Mouse (Mus musculus): ENCODE results near the gene Dab2. TPM values are rescaled to one million over a fixed set of nuclear protein-coding genes. Genes with fewer than 3 reads are reported as not detected.

Gene Dab2
- polyA plus RNA-seq, 1 experiment = not detected

DNA sequence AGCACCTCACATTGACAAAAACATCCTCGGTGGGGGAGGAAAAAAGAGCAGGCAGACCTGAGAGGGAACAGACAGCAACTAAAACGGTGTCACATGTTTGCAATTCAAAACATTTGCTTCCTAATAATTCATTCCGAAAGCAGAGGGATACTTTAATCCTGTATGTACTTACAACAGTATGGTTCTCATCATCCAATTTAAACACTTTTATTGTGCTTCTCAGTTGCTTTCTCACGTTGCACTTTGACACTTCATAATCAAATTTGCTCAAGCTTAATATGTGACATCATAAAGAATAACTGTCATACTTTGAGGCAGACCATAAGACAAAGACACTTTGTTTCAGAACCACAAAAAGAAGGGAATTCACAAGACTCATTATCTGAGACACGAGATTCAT, 20.9 kb downstream of the Dab2 start:
- no peak for TF ChIP-seq TAL1 (IDR thresholded peaks at IDR 0.05; ENCODE audit: low read length)
- TF ChIP-seq GATA1 (IDR thresholded peaks at IDR 0.05; ENCODE audit: low read length) = no peak
- no peaks in the 10 kb centered on the region for H3K9me3 ChIP-seq (ENCODE audit: control insufficient read depth, low read length)
- H3K27me3 ChIP-seq (ENCODE audit: control insufficient read depth) = no peaks in the 10 kb centered on the region
- no peaks in the 10 kb centered on the region for H3K36me3 ChIP-seq (ENCODE audit: control insufficient read depth)
- H3K4me1 ChIP-seq (ENCODE audit: control insufficient read depth) = no peaks in the 10 kb centered on the region
- no peak overlapping the region for H3K4me3 ChIP-seq (replicated peaks)

DNA sequence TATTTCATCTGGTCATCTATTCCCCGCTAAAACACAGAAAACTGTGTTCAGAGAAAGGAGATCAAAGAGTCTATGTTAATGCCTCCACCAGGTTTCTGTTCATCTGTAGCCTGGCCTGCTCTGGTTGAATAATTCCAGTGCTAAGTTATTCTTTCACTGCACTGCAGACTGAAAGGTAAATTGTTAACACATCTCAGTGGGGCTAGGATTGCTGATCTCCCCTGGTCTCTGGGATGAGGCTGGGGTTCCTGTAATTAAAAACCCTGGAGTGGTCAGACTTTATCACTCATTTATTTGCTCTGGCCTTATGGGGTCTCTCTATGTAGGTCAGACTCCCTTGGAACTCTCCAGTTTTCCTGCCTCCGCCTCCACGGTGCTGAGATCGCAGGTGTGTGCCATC, 21.7 kb downstream of the Dab2 start:
- Histone ChIP-seq H3K36me3 (ENCODE audit: control insufficient read depth) (no peaks in the 10 kb centered on the region), H3K9me3 (ENCODE audit: control insufficient read depth, low read length) (no peaks in the 10 kb centered on the region), H3K4me3 (replicated peaks) (no peak overlapping the region), H3K27me3 (ENCODE audit: control insufficient read depth) (no peaks in the 10 kb centered on the region), H3K4me1 (ENCODE audit: control insufficient read depth) (no peaks in the 10 kb centered on the region)
- TF ChIP-seq GATA1 (IDR thresholded peaks at IDR 0.05; ENCODE audit: low read length) = no peak
- no peak for TF ChIP-seq TAL1 (IDR thresholded peaks at IDR 0.05; ENCODE audit: low read length)

DNA sequence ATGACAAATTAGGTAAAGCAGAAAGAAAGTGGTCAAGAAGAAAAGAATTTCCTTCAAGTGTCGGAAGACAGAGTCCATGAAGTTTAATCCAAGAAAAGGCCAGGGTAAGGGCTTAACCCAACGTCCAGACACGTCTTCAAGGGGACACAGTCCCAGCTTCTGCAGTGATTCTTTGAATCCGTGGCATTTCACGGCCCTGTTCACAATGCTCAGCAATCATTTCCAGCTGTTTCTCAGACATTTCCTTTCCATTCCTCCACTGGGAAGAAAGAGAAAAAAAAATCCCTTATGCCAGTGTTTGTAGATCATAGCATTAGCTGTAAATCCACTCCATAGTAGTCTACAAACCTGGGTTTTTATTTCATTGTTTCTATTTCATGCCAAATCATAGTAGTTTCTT, 22.7 kb downstream of the Dab2 start:
- no peak overlapping the region for H3K4me3 ChIP-seq (replicated peaks)
- H3K4me1 ChIP-seq (ENCODE audit: control insufficient read depth) = no peaks in the 10 kb centered on the region

DNA sequence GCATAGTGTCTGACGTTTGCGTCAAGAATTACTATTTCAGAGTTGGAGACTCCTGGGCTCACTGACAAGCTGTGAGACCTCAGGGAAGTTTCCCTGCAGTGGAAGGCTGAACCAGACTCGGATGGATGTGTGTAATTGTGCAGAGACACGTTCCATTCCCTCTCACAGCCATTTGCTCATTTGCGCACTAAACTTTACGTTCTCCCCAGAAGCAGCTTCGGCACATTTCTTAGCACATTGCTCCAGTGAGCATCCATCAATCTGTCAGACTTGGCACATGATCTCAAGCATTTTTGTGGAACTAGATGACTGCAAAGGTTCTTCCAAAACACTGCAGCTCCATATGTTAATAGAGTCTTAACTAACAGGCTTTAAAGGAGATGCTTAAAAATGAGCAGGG, 24.0 kb downstream of the Dab2 start:
- Histone ChIP-seq H3K4me3 (replicated peaks) (no peak overlapping the region), H3K27me3 (ENCODE audit: control insufficient read depth) (no peaks in the 10 kb centered on the region), H3K36me3 (ENCODE audit: control insufficient read depth) (no peaks in the 10 kb centered on the region), H3K4me1 (ENCODE audit: control insufficient read depth) (no peaks in the 10 kb centered on the region), H3K9me3 (ENCODE audit: control insufficient read depth, low read length) (no peaks in the 10 kb centered on the region)
- TF ChIP-seq TAL1 (IDR thresholded peaks at IDR 0.05; ENCODE audit: low read length) = no peak
- no peak for TF ChIP-seq GATA1 (IDR thresholded peaks at IDR 0.05; ENCODE audit: low read length)

More for the DNA sequence above, 22.7 kb downstream of the Dab2 start:
- H3K27me3 ChIP-seq (ENCODE audit: control insufficient read depth) = no peaks in the 10 kb centered on the region
- no peaks in the 10 kb centered on the region for H3K36me3 ChIP-seq (ENCODE audit: control insufficient read depth)
- TF ChIP-seq TAL1 (IDR thresholded peaks at IDR 0.05; ENCODE audit: low read length) (no peak), GATA1 (IDR thresholded peaks at IDR 0.05; ENCODE audit: low read length) (no peak)
- H3K9me3 ChIP-seq (ENCODE audit: control insufficient read depth, low read length) = no peaks in the 10 kb centered on the region

DNA sequence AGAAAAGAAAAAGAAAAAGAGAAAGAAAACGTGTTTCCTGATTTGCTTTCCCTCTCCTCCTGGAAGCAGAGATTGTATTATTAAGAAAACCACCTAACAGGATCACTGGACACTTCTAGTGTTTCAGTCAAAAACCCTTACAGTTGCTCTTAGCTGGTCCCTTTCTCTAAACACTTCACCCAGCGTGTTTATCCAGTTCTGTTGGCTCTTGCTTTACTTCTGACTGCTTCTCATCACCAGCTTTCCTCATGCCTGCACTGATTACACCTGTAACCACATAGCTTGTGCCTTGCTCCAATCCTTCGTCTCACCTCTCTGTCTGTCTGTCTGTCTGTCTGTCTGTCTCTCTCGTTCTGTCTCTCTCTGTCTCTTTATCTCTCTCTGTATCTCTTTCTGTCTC, 25.9 kb downstream of the Dab2 start:
- Histone ChIP-seq H3K27me3 (ENCODE audit: control insufficient read depth) (no peaks in the 10 kb centered on the region), H3K36me3 (ENCODE audit: control insufficient read depth) (no peaks in the 10 kb centered on the region), H3K4me3 (replicated peaks) (no peak overlapping the region), H3K9me3 (ENCODE audit: control insufficient read depth, low read length) (no peaks in the 10 kb centered on the region), H3K4me1 (ENCODE audit: control insufficient read depth) (no peaks in the 10 kb centered on the region)
- no peak for TF ChIP-seq GATA1 (IDR thresholded peaks at IDR 0.05; ENCODE audit: low read length)
- TF ChIP-seq TAL1 (IDR thresholded peaks at IDR 0.05; ENCODE audit: low read length) = no peak

DNA sequence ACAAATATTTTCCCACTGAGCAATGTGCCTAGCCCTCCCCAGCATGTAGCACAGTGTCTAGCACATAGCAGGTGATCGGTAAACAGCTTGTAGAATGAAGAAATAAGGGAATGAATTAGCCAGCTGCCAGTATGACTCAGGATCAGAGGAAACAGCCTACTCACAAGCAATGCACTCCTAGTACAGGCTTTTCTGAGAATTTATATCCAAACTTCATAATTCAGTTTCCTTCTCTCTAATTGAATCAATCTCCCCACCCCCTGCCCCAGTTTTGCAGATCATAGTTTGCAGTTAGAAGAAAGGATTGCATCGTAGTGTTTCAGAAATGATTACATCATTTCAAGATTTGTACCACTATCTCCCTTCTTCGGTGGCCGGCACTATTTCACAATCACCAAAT, 26.4 kb downstream of the Dab2 start:
- no peaks in the 10 kb centered on the region for H3K4me1 ChIP-seq (ENCODE audit: control insufficient read depth)
- no peaks in the 10 kb centered on the region for H3K9me3 ChIP-seq (ENCODE audit: control insufficient read depth, low read length)
- no peak overlapping the region for H3K4me3 ChIP-seq (replicated peaks)
- no peak for TF ChIP-seq GATA1 (IDR thresholded peaks at IDR 0.05; ENCODE audit: low read length)
- H3K27me3 ChIP-seq (ENCODE audit: control insufficient read depth) = no peaks in the 10 kb centered on the region
- H3K36me3 ChIP-seq (ENCODE audit: control insufficient read depth) = no peaks in the 10 kb centered on the region

DNA sequence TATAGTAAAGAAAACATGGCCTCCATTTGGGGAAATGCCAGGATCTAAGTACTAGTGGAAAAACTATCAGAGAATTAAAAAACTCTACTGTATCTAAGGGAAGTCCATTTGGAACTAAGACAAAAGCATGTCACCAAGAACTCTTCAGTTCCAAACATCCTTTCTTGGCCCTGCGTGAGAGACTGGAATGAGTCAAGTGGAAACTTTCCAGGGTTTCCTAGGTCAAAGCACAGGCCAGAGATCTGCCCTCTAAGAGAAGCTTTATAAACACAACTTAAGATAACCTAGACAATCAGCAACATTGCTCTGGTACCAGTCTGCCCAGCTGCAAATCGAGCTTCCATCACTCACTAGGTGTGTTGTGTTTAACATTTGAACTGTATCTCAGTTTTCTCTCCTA, 31.8 kb downstream of the Dab2 start:
- no peaks in the 10 kb centered on the region for H3K9me3 ChIP-seq (ENCODE audit: control insufficient read depth, low read length)
- no peaks in the 10 kb centered on the region for H3K36me3 ChIP-seq (ENCODE audit: control insufficient read depth)
- H3K4me1 ChIP-seq (ENCODE audit: control insufficient read depth) = no peaks in the 10 kb centered on the region
- TF ChIP-seq TAL1 (IDR thresholded peaks at IDR 0.05; ENCODE audit: low read length) (no peak), GATA1 (IDR thresholded peaks at IDR 0.05; ENCODE audit: low read length) (no peak)
- no peak overlapping the region for H3K4me3 ChIP-seq (replicated peaks)
- H3K27me3 ChIP-seq (ENCODE audit: control insufficient read depth) = no peaks in the 10 kb centered on the region

DNA sequence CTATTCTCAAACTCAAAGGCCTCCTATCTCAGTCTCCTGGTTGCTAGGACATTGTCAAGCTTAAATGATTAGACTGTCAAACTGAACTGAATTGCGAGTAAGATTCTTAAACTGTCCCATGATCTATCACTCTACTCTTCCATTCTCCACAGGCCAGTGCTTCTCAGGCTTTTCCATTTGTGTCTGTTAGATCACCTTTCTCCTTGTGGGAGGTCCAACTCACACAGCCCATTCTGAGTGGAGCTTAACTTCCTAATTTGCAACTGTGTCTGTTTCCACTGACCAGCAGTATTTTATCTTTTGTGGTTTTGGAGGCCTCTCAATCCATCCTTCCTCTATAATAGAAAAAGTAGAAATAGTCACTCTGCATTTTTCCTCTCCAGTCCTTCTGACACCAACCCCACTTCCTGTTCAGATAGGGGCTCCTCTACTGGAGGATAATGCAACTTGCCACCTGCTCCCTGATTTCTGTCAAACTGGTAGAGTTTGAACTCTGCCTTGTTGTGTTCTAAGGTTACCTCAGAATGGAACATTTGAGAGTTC, 35.1 kb downstream of the Dab2 start:
- Histone ChIP-seq H3K4me1 (ENCODE audit: control insufficient read depth) (no peaks in the 10 kb centered on the region), H3K4me3 (replicated peaks) (no peak overlapping the region), H3K9me3 (ENCODE audit: control insufficient read depth, low read length) (no peaks in the 10 kb centered on the region), H3K36me3 (ENCODE audit: control insufficient read depth) (no peaks in the 10 kb centered on the region), H3K27me3 (ENCODE audit: control insufficient read depth) (no peaks in the 10 kb centered on the region)
- no peak for TF ChIP-seq TAL1 (IDR thresholded peaks at IDR 0.05; ENCODE audit: low read length)
- no peak for TF ChIP-seq GATA1 (IDR thresholded peaks at IDR 0.05; ENCODE audit: low read length)

DNA sequence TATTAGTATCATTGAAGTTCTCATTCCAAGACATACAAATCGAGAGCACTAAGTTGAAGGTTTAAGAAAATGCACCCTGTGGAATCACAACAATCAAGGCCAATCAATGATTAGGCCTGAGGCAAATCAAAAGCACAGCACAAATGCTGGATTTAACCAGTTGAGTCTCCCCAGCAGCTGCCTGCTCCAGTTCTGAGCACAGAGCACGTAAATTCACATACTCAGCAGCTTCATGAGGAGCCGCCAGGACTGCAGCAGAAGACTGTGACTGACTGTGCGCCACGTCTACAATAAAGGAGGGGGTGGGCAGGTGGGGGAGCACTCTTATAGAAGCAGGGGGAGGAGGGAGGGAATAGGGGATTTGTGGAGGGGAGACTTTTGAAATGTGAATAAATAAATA, 40.2 kb downstream of the Dab2 start:
- Histone ChIP-seq H3K36me3 (ENCODE audit: control insufficient read depth) (no peaks in the 10 kb centered on the region), H3K4me1 (ENCODE audit: control insufficient read depth) (no peaks in the 10 kb centered on the region), H3K27me3 (ENCODE audit: control insufficient read depth) (no peaks in the 10 kb centered on the region), H3K4me3 (replicated peaks) (no peak overlapping the region), H3K9me3 (ENCODE audit: control insufficient read depth, low read length) (no peaks in the 10 kb centered on the region)
- TF ChIP-seq TAL1 (IDR thresholded peaks at IDR 0.05; ENCODE audit: low read length) (no peak), GATA1 (IDR thresholded peaks at IDR 0.05; ENCODE audit: low read length) (no peak)

DNA sequence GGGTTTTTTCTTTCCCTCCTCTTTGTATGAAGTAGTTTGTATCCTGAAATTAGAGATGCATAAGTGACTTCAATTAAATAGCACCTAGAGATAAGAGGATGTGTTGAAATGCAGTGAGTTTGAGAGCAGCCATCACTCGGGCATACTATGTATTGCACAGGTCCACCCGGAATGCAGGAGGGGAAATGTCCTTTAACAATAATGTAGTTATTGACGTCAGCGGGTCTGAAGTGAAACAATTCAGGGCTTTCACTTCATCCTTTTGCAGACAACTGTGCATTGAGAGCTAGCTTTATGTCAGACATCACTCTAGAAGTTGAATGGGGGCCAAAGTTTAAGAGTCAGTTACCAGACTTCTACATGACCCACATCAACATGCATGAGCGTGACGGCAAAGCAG, 40.8 kb downstream of the Dab2 start:
- no peaks in the 10 kb centered on the region for H3K36me3 ChIP-seq (ENCODE audit: control insufficient read depth)
- H3K4me3 ChIP-seq (replicated peaks) = no peak overlapping the region
- no peaks in the 10 kb centered on the region for H3K9me3 ChIP-seq (ENCODE audit: control insufficient read depth, low read length)
- no peaks in the 10 kb centered on the region for H3K27me3 ChIP-seq (ENCODE audit: control insufficient read depth)
- TF ChIP-seq TAL1 (IDR thresholded peaks at IDR 0.05; ENCODE audit: low read length) = no peak
- TF ChIP-seq GATA1 (IDR thresholded peaks at IDR 0.05; ENCODE audit: low read length) = no peak
- no peaks in the 10 kb centered on the region for H3K4me1 ChIP-seq (ENCODE audit: control insufficient read depth)

Data from erythroblast, embryonic 14.5 days (primary cell).